Mouse (Mus musculus): Measurements from ENCODE around the gene Dbn1. TPM values are rescaled to one million over a fixed set of nuclear protein-coding genes. Genes with fewer than 3 reads are reported as not detected.

Dbn1 gene
- polyA plus RNA-seq, 1 experiment from 2014 or later: 419 TPM

- H3K4me1 ChIP-seq: peaks cover 86% of the 10 kb centered on the region
- DNase-seq (ENCODE audit: low spot score): peak; percentile 79
- under 1% methylated on average over 103 of the region's 103 CpGs for WGBS
Observed at GRCm38 (mm10) chr13:55472132-55473022, 15.5 kb downstream of the Dbn1 start.

GRCm38 (mm10) chr13:55471819-55472131 lies 16.1 kb downstream of the Dbn1 start:
- Histone ChIP-seq H3K27me3 (replicated peaks; ENCODE audit: low read depth, poor library complexity, severe bottlenecking) (peaks cover 17% of the 10 kb centered on the region), H3K36me3 (replicated peaks) (peaks cover 34% of the 10 kb centered on the region), H3K27ac (replicated peaks) (peak overlapping the region; percentile 84), H3K9me3 (no peaks in the 10 kb centered on the region), H3K4me3 (peak overlapping the region; percentile 80), H3K4me1 (peaks cover 92% of the 10 kb centered on the region)
- WGBS: 0% methylated on average over 31 of the region's 31 CpGs
- DNase-seq (ENCODE audit: low spot score): no peak

More at GRCm38 (mm10) chr13:55472132-55473022, 15.5 kb downstream of the Dbn1 start:
- Histone ChIP-seq H3K9me3 (no peaks in the 10 kb centered on the region), H3K27me3 (replicated peaks; ENCODE audit: low read depth, poor library complexity, severe bottlenecking) (peaks cover 17% of the 10 kb centered on the region), H3K36me3 (replicated peaks) (peaks cover 40% of the 10 kb centered on the region), H3K27ac (replicated peaks) (peak overlapping the region; percentile 84), H3K4me3 (peak overlapping the region; percentile 80)

GRCm38 (mm10) chr13:55471156-55471818 lies 16.6 kb downstream of the Dbn1 start:
- Histone ChIP-seq H3K4me1 (peaks cover 93% of the 10 kb centered on the region), H3K4me3 (peak overlapping the region; percentile 80), H3K27ac (replicated peaks) (peak overlapping the region; percentile 84), H3K27me3 (replicated peaks; ENCODE audit: low read depth, poor library complexity, severe bottlenecking) (peaks cover 17% of the 10 kb centered on the region), H3K36me3 (replicated peaks) (peaks cover 29% of the 10 kb centered on the region), H3K9me3 (no peaks in the 10 kb centered on the region)
- DNase-seq (ENCODE audit: low spot score): peak; percentile 96
- WGBS: 2% methylated on average over 54 of the region's 54 CpGs

- peak overlapping the region; percentile 84; the same call in 1 of the 2 replicates for H3K27ac ChIP-seq (replicated peaks)
- 70% methylated on average over 9 of the region's 9 CpGs for WGBS
Observed at GRCm38 (mm10) chr13:55470372-55470771, 17.5 kb downstream of the Dbn1 start.

GRCm38 (mm10) chr13:55468851-55469560 lies 18.9 kb downstream of the Dbn1 start:
- Histone ChIP-seq H3K27me3 (replicated peaks; ENCODE audit: low read depth, poor library complexity, severe bottlenecking) (peaks cover 17% of the 10 kb centered on the region), H3K4me1 (peaks cover 94% of the 10 kb centered on the region), H3K4me3 (no peak overlapping the region; the same call in 1 of the 2 replicates), H3K36me3 (replicated peaks) (peaks cover 7% of the 10 kb centered on the region), H3K9me3 (no peaks in the 10 kb centered on the region), H3K27ac (replicated peaks) (no peak overlapping the region)
- peak; percentile 57 for DNase-seq (ENCODE audit: low spot score)
- WGBS: 58% methylated on average over 13 of the region's 13 CpGs

More at GRCm38 (mm10) chr13:55470372-55470771, 17.5 kb downstream of the Dbn1 start:
- Histone ChIP-seq H3K27me3 (replicated peaks; ENCODE audit: low read depth, poor library complexity, severe bottlenecking) (peaks cover 17% of the 10 kb centered on the region), H3K36me3 (replicated peaks) (peaks cover 20% of the 10 kb centered on the region), H3K4me3 (peak overlapping the region; percentile 80; the same call in 1 of the 2 replicates), H3K4me1 (peaks cover 94% of the 10 kb centered on the region), H3K9me3 (no peaks in the 10 kb centered on the region)
- DNase-seq (ENCODE audit: low spot score): no peak

- Histone ChIP-seq H3K4me1 (peaks cover 78% of the 10 kb centered on the region), H3K36me3 (replicated peaks) (peaks cover 20% of the 10 kb centered on the region), H3K27ac (replicated peaks) (peak overlapping the region; percentile 93), H3K27me3 (replicated peaks; ENCODE audit: low read depth, poor library complexity, severe bottlenecking) (peaks cover 16% of the 10 kb centered on the region), H3K9me3 (no peaks in the 10 kb centered on the region), H3K4me3 (peak overlapping the region; percentile 70; the same call in 1 of the 2 replicates)
- DNase-seq (ENCODE audit: low spot score): peak; percentile 19
- 78% methylated on average over 5 of the region's 5 CpGs for WGBS
Observed at GRCm38 (mm10) chr13:55465830-55466440, 22.0 kb downstream of the Dbn1 start.

GRCm38 (mm10) chr13:55465184-55465583 lies 22.7 kb downstream of the Dbn1 start:
- Histone ChIP-seq H3K9me3 (no peaks in the 10 kb centered on the region), H3K27ac (replicated peaks) (peak overlapping the region; percentile 93), H3K36me3 (replicated peaks) (peaks cover 28% of the 10 kb centered on the region), H3K4me3 (peak overlapping the region; percentile 70), H3K27me3 (replicated peaks; ENCODE audit: low read depth, poor library complexity, severe bottlenecking) (peaks cover 9% of the 10 kb centered on the region), H3K4me1 (peaks cover 71% of the 10 kb centered on the region)
- WGBS: 16% methylated on average over 3 of the region's 3 CpGs
- DNase-seq (ENCODE audit: low spot score): peak; percentile 47

- peak; percentile 86 for DNase-seq (ENCODE audit: low spot score)
- peak within 1 kb of the TSS; percentile 93 for H3K27ac ChIP-seq (replicated peaks)
- no peaks in the 10 kb centered on the region for H3K9me3 ChIP-seq
- peak within 1 kb of the TSS; percentile 70 for H3K4me3 ChIP-seq
- no peaks in the 10 kb centered on the region; the same call in 1 of the 2 replicates for H3K27me3 ChIP-seq (replicated peaks; ENCODE audit: low read depth, poor library complexity, severe bottlenecking)
- WGBS: under 1% methylated on average over 84 of the region's 84 CpGs
- H3K4me1 ChIP-seq: peaks cover 62% of the 10 kb centered on the region
- H3K36me3 ChIP-seq (replicated peaks): peaks cover 37% of the 10 kb centered on the region
Observed at GRCm38 (mm10) chr13:55464027-55464884, 23.7 kb downstream of the Dbn1 start, which contains the start of gene Prr7. TSS of gene Prr7 (plus strand) at chr13:55464267.

GRCm38 (mm10) chr13:55463399-55464026 lies 24.4 kb downstream of the Dbn1 start:
- 10% methylated on average over 14 of the region's 14 CpGs for WGBS
- peaks cover 55% of the 10 kb centered on the region for H3K4me1 ChIP-seq
- DNase-seq (ENCODE audit: low spot score): no peak
- no peaks in the 10 kb centered on the region for H3K27me3 ChIP-seq (replicated peaks; ENCODE audit: low read depth, poor library complexity, severe bottlenecking)
- H3K9me3 ChIP-seq: no peaks in the 10 kb centered on the region
- peak overlapping the region; percentile 70 for H3K4me3 ChIP-seq
- H3K36me3 ChIP-seq (replicated peaks): peaks cover 45% of the 10 kb centered on the region
- H3K27ac ChIP-seq (replicated peaks): peak overlapping the region; percentile 93

GRCm38 (mm10) chr13:55462965-55463364 lies 24.9 kb downstream of the Dbn1 start:
- peaks cover 51% of the 10 kb centered on the region for H3K4me1 ChIP-seq
- no peaks in the 10 kb centered on the region for H3K27me3 ChIP-seq (replicated peaks; ENCODE audit: low read depth, poor library complexity, severe bottlenecking)
- DNase-seq (ENCODE audit: low spot score): no peak
- peaks cover 50% of the 10 kb centered on the region for H3K36me3 ChIP-seq (replicated peaks)
- WGBS: 48% methylated on average over 2 of the region's 2 CpGs
- H3K9me3 ChIP-seq: no peaks in the 10 kb centered on the region
- peak overlapping the region; percentile 70; the same call in 1 of the 2 replicates for H3K4me3 ChIP-seq
- no peak overlapping the region for H3K27ac ChIP-seq (replicated peaks)
